Mouse (Mus musculus) adrenal gland, postnatal 25 days (tissue): ENCODE measurements around the gene Daxx. TPM values are rescaled to one million over a fixed set of nuclear protein-coding genes. Genes with fewer than 3 reads are reported as not detected.

Source experiments
- microRNA-seq, 2 experiments: library from miRNA; unstranded; fragments of <30 nt; microRNA quantifications; one replicate each; pipeline ENCODE4 v1.2.0; 2021
- total RNA-seq: library from RNA; stranded (reverse); gene quantifications from 2 replicates; pipeline ENCODE4 v1.2.3, GENCODE M21; 2021

Daxx gene
- total RNA-seq, 1 experiment from 2014 or later: 35.2 TPM

Small RNA genes within 50 kb of the gene (microRNA-seq; reads per million reads assigned to microRNA genes)
- 0 reads per million in 2 experiments for gene Gm27740

Other genes with a start within 250 kb of the Daxx start
- 202 and 208 TPM in 2 replicates for gene Hnrnpm, start 222.6 kb upstream of the Daxx start, total RNA-seq
- gene March2, start 190.7 kb upstream of the Daxx start, total RNA-seq: 113 and 117 TPM in 2 replicates
- gene Rab11b, start 148.9 kb upstream of the Daxx start, total RNA-seq: 236 and 280 TPM in 2 replicates
- gene Angptl4, start 127.6 kb upstream of the Daxx start, total RNA-seq: 50.0 and 57.7 TPM in 2 replicates
- 82.9 and 109 TPM in 2 replicates for gene Kank3, start 98.9 kb upstream of the Daxx start, total RNA-seq
- 1,302 and 1,448 TPM in 2 replicates for gene Rps28, start 84.9 kb upstream of the Daxx start, total RNA-seq
- 475 and 496 TPM in 2 replicates for gene Ndufa7, start 84.8 kb upstream of the Daxx start, total RNA-seq
- 27.0 and 40.5 TPM in 2 replicates for gene Cd320, start 66.3 kb upstream of the Daxx start, total RNA-seq
- not detected in 2 replicates for gene Gm7029, start 35.6 kb upstream of the Daxx start, total RNA-seq
- 7.0 and 11.3 TPM in 2 replicates for gene Kifc1, start 18.8 kb upstream of the Daxx start, total RNA-seq
- not detected in 2 replicates for gene Platr17, start 4.3 kb upstream of the Daxx start, total RNA-seq
- 101 and 166 TPM in 2 replicates for gene Tapbp, start 6.5 kb downstream of the Daxx start, total RNA-seq
- gene Zbtb22, start 6.5 kb downstream of the Daxx start, total RNA-seq: 27.4 and 38.8 TPM in 2 replicates
- gene Rgl2, start 20.1 kb downstream of the Daxx start, total RNA-seq: 68.9 and 72.7 TPM in 2 replicates
- 101 and 102 TPM in 2 replicates for gene Pfdn6, start 30.9 kb downstream of the Daxx start, total RNA-seq
- 38.7 and 40.4 TPM in 2 replicates for gene Wdr46, start 31.2 kb downstream of the Daxx start, total RNA-seq
- 8.5 and 8.9 TPM in 2 replicates for gene B3galt4, start 42.1 kb downstream of the Daxx start, total RNA-seq
- gene Vps52, start 46.4 kb downstream of the Daxx start, total RNA-seq: 57.4 and 70.0 TPM in 2 replicates
- gene Rps18, start 46.6 kb downstream of the Daxx start, total RNA-seq: 630 and 736 TPM in 2 replicates
- 321 and 327 TPM in 2 replicates for gene H2-K1, start 90.9 kb downstream of the Daxx start, total RNA-seq
- 50.8 and 66.2 TPM in 2 replicates for gene Ring1, start 115.3 kb downstream of the Daxx start, total RNA-seq
- gene H2-Ke6, start 118.6 kb downstream of the Daxx start, total RNA-seq: 239 TPM in 2 replicates
- 149 and 162 TPM in 2 replicates for gene Slc39a7, start 122.3 kb downstream of the Daxx start, total RNA-seq
- 66.8 and 71.0 TPM in 2 replicates for gene Rxrb, start 122.4 kb downstream of the Daxx start, total RNA-seq
- 0.91 and 3.0 TPM in 2 replicates for gene Col11a2, start 130.0 kb downstream of the Daxx start, total RNA-seq
- 0.27 TPM in 1 of 2 replicates, not detected in the other for gene H2-Oa, start 182.9 kb downstream of the Daxx start, total RNA-seq
- 9.0 and 11.5 TPM in 2 replicates for gene H2-DMa, start 210.1 kb downstream of the Daxx start, total RNA-seq
- gene Brd2, start 213.2 kb downstream of the Daxx start, total RNA-seq: 209 and 233 TPM in 2 replicates
- gene H2-DMb2, start 233.9 kb downstream of the Daxx start, total RNA-seq: 1.7 TPM in 1 of 2 replicates, not detected in the other
- gene H2-DMb1, start 243.7 kb downstream of the Daxx start, total RNA-seq: 2.4 and 3.0 TPM in 2 replicates